Mouse (Mus musculus) heart, postnatal 0 days (tissue): ENCODE measurements around the gene Gm17334.

Experiments used
- CTCF ChIP-seq: IDR thresholded peaks from 2 replicates; pipeline ENCODE4 v1.5.1; 2016; ENCODE audit warnings: antibody characterized with exemption, control low read depth, low read depth
- EP300 ChIP-seq: IDR thresholded peaks from 2 replicates; pipeline ENCODE4 v1.6.1; 2016; ENCODE audit warnings: antibody characterized with exemption, low read depth

GRCm38 (mm10) chr11:53783288-53783687 lies 10.3 kb upstream of the Gm17334 start:
- TF ChIP-seq CTCF (no peak), EP300 (no peak)
